Mouse (Mus musculus) heart, postnatal 36 days (tissue): ENCODE results near the gene Ubap2l. TPM values are rescaled to one million over a fixed set of nuclear protein-coding genes. Genes with fewer than 3 reads are reported as not detected.
A peak's percentile ranks its signal among the peaks of the same experiment; 100 is the strongest.

Experiments used
- DNase-seq, 2 experiments: peaks; one replicate each; pipeline ENCODE4 v3.0.0; 2021 to 2022
- intact Hi-C: fragments of 180-260 bp; cut with DNase I; formaldehyde crosslinking; loops from one replicate; pipeline ENCODE4 v1.15.1; 2025
- total RNA-seq, 2 experiments: library from RNA; stranded (reverse); gene quantifications; 2 replicates each; pipeline ENCODE4 v1.2.3; 2021

The Ubap2l gene
- total RNA-seq, 2 experiments from 2014 or later = 101 to 121 TPM

DNA sequence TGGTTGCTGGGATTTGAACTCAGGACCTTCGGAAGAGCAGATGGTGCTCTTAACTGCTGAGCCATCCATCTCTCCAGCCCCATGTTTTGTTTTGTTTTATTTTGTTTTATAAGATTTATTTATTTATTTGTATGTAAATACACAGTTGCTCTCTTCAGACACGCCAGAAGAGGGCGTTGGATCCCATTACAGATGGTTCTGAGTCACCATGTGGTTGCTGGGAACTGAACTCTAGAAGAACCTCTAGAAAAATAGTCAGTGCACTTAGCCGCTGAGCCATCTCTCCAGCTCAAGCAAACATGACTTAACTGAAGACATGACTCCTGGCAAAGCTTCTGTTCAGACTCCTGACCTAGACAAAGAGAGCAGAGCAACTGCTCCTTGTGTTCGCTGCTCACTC is 70.0 kb downstream of the Ubap2l start:
- intact Hi-C loops = no loop called here

GRCm38 (mm10) chr3:89976859-89977258 is 75.6 kb downstream of the Ubap2l start:
- no peak for DNase-seq
- intact Hi-C loops = no loop called here

More for the DNA sequence above, 70.0 kb downstream of the Ubap2l start:
- DNase-seq = no peak

DNA sequence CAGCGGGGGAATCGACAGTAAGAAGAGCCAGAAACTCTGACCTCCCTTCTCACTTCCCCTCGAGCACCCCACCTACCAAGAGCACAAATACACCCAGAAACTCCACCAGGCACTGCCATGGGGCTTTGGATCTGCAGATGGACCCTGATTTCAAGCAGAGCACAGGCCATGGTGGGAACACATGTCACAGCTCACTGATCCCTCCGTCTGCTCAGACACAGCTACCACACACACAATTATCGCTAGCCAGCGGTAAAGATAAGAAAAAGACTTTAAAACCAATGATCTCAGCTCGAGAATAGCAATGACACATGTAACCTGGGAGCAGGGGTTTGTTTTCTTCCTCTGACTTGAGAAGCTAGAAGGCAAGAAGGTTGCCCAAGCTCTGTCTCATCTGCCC is 83.9 kb downstream of the Ubap2l start:
- intact Hi-C loops = no loop called here
- no peak for DNase-seq

DNA sequence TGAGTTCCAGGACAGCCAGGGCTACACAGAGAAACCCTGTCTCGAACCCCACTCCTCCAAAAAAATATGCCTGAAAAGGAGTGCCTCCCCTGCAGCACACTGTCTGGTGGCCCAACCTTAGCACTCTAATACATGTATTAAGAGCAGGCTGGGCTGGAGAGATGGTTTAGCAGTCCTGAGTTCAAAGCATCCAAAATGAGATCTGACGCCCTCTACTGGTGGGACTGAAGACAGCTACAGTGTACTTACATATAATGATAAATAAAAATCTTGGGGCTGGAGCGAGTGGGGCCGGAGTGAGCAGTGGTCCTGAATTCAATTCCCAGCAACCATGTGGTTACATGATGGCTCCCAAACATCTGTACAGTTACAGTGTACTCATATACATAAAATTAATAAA is 85.5 kb downstream of the Ubap2l start:
- DNase-seq = no peak
- intact Hi-C loops = loop anchor here (2.0 kb wide), 1 partner anchor 32 kb away; the partner anchor contains the start of gene Hax1

DNA sequence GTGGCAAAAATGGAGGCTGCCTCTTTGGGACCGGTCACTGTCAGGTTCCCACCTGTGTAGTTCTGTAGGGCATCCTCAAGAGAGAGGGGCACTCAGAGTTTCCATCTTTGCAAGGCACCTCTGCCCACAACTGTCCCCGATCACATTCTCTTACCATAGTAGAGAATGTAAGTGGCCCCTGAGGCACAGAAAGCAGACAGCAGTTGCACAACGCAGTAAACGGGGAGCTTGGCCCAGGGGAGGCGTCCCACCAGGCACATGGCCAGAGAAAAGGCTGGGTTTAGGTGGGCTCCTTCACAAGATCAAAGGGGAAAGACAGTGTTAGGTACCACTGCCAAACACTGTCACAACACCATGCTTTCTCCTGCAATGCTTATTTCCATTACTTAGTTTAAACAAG is 86.5 kb downstream of the Ubap2l start:
- no peak for DNase-seq
- intact Hi-C loops = loop anchor here (2.0 kb wide), 1 partner anchor 33 kb away; the partner anchor contains the start of gene Hax1

DNA sequence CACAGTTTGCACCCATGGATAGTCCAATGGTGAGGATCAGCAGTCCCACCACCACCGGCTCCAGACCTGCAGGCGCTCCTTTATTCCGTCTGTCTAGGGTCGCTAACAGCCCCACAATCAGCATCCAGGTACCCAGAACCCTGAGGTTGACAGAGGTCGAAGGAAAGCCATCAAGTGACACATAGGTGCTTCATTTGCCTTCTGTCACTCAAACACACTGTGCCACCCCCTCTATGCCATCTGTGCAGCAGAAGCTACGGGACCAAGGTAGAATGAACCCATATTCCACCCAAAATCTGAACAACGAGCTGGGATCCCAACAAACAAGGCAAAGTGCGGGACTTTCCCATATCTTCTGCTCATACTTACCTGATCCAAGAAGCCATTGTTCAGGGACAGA is 86.9 kb downstream of the Ubap2l start:
- no peak for DNase-seq
- intact Hi-C loops = no loop called here

- intact Hi-C loops = loop anchor here (1.0 to 5.0 kb wide), 4 partner anchors 11 to 177 kb away; partner anchors contain the start of genes 4933434E20Rik and Ubap2l
- DNase-seq = peak; percentile 69 to 71
These were observed 88.3 kb downstream of the Ubap2l start for GRCm38 (mm10) chr3:89963926-89964739.

DNA sequence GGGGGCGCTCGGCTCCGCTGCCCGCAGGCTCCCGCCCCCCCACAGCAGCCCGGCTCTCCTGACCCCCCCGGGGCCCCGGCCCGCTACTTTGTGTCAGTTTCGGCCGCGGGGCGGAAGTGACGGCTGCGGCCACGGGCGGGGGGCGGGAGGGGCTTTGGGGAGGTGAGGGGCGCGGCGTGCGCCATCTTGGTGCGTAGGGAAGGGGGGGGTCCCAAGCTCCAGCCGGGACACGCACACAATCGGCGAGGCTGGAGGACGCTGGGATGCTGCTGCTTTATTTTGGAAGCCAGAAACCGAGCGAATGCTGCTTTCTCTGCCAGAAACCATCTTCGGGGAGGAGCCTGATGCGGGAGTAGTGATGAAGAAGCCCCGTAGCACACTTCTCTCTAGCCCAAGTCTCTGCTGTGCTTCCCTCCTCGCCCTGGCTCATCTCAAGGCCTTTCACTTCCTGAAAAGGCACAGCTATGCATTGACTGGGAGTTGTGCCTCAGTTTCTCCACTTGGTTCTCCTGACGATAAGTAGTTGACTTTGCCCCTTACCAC is 89.1 kb downstream of the Ubap2l start, which contains the start of gene Atp8b2:
TSS of gene Atp8b2 (minus strand) at position 288 of the 543 bp plus-strand sequence.
- intact Hi-C loops = loop anchor here (5.0 kb wide), 3 partner anchors 89 to 176 kb away; partner anchors contain the start of genes 4933434E20Rik and Ubap2l
- DNase-seq = peak; percentile 65 to 75

DNA sequence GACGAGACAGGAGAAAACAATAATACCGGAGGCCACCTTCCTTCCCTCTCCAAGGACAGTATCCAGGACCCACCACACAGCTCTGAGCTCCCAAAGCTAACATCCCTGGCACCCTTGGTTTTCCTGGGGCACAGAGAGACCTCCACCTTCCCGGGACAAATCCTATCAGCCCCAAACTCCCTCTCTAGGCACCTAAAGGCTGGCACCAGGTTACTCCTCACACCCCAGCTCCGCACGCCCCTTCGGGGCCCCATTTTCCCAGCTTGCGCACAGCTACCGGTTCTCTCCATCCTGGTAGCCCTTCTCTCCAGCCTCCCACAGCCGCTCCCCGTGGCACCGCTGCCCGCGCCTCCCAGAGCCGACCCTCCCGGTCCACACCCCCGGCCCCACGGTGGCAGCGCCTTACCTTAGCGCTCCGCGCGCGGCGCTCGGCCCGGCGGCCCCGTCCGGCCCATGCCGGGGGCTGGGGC is 89.6 kb downstream of the Ubap2l start:
- peak; percentile 34 to 61 for DNase-seq
- intact Hi-C loops = loop anchor here (5.0 kb wide), 3 partner anchors 90 to 175 kb away; partner anchors contain the start of genes 4933434E20Rik and Ubap2l

GRCm38 (mm10) chr3:89962059-89962750 is 90.2 kb downstream of the Ubap2l start:
- peak; percentile 48 to 61 for DNase-seq
- intact Hi-C loops = loop anchor here (5.0 kb wide), 3 partner anchors 90 to 175 kb away; partner anchors contain the start of genes 4933434E20Rik and Ubap2l

DNA sequence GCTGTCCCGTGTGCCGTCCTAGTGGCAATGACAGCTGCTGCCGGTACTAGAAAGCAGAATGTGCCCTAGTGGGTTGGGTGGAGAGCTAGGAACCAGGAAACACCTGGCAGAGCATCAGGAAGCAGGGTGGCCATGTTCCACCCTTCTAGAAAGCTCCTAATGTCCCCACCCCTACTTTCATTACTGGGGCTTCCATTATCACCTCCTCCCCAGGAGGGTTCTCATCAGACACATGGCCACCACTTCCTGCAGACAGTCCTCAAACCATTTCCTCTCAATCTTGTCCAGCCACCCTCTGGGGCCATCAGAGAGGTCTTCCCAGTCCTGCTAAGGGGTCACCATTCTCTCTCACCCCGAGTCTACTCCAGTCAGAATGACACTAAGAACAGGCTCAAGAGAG is 91.0 kb downstream of the Ubap2l start:
- intact Hi-C loops = loop anchor here (5.0 kb wide), 3 partner anchors 91 to 174 kb away; partner anchors contain the start of genes 4933434E20Rik and Ubap2l
- no peak for DNase-seq

DNA sequence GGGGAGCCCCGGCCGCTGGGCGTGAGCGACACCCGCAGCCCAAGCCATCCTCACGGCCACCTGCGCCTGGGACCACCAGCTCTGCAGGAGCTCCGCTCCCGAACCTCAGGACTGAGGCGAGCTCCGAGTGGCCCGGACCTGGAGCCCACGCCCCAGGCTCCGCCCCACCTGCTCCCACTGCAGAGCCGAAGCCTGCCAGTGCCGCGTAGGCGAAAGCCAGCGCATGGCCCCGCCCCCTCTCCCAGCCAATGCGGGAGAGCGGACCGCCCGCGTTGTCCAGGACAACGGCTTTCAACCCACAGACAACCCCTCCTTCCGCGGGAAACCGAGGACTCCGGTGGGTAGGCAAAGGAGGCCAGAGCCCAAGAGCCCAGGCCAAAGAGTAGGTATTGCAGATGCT is 92.0 kb downstream of the Ubap2l start:
- intact Hi-C loops = loop anchor here (5.0 kb wide), 3 partner anchors 92 to 173 kb away; partner anchors contain the start of genes 4933434E20Rik and Ubap2l
- peak; percentile 90 to 91 for DNase-seq

GRCm38 (mm10) chr3:89959435-89959834 is 93.0 kb downstream of the Ubap2l start:
- intact Hi-C loops = no loop called here
- no peak for DNase-seq

GRCm38 (mm10) chr3:89957880-89958279 is 94.5 kb downstream of the Ubap2l start:
- no peak for DNase-seq
- intact Hi-C loops = no loop called here

DNA sequence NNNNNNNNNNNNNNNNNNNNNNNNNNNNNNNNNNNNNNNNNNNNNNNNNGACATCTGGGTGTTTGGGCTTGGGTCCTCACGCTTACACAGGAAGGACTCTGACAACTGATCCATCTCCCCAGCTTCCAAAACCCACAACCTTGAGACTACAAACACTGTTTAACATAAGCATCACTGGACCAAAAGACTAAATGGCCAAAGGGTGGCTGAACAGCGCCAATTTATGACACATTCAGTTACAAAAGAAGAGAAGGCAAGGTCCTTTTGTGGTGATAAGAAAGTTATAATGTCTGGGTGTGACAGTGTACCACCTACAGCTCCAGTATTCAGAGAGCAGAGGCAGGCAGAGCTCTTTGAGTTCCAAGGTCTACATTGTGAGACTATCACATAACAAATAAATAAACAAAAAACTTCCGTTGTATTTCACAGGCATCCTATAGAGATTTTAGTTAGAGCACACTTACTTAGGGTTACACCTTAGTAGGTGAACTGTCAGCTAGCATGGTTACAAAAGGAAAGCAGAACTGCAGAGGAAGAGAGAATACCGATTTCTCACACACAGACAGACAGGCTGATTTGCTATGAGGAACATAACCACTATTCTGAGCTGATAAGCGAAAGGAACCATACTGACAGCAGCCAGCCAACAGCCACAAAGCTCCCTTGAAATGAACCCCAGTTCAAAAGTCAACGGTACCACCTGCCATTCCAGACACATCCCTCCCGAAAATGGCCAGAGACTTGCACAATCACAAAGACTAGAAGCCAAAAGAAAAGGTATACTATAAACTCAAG is 96.1 kb downstream of the Ubap2l start:
- intact Hi-C loops = no loop called here
- DNase-seq = no peak

GRCm38 (mm10) chr3:89953420-89953819 is 99.0 kb downstream of the Ubap2l start:
- peak; percentile 76 for DNase-seq
- intact Hi-C loops = loop anchor here (1.0 kb wide), 2 partner anchors 11 to 124 kb away; no protein-coding TSS in a partner anchor
